Mouse (Mus musculus) cerebellum, adult (tissue): ENCODE data around the gene Mup2.
"Not testable (repeated sequence)": the region's sequence is repeated elsewhere in the genome, so short reads cannot be mapped to it uniquely, and the experiment has no call there.

Experiments used
- ATAC-seq: cut with Nextera tagmentation; 2 replicates; pipeline ENCODE4 v1.9.2; 2017; ENCODE audit warnings: mild to moderate bottlenecking, moderate library complexity, mixed read lengths; ENCODE audit not compliant: insufficient number of reproducible peaks, low FRiP score, low TSS enrichment

Mup2 gene

DNA sequence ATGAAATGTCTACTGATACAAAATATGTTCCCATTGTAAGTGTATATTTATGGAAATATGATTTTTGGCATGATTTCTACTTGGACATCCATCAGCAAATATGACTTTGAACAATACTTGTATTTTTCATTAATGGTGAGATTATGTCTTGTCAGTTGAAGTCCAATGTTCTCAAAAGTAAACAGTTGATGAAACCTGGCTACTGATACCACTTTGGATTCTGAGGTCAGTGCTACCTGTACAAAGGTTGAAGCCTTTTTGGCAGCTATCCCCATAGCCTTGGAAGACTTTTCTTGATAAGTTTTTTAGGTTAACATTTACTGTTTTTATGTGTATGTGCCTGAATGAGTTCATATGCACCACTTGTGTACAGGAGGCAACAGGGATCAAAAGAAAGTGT is at the start of gene Mup2:
Mup2 (minus strand) TSS at position 101 of the 400 bp plus-strand sequence.
- not testable (repeated sequence) for ATAC-seq
